Mouse (Mus musculus): ENCODE measurements around the gene Nipa2.
"Not testable (repeated sequence)": the region's sequence is repeated elsewhere in the genome, so short reads cannot be mapped to it uniquely, and the experiment has no call there.

Gene Nipa2

GRCm38 (mm10) chr7:55938341-55938740, 23.9 kb downstream of the Nipa2 start:
- no peak for DNase-seq (ENCODE audit: low spot score in 2 of 2)

- DNase-seq (ENCODE audit: low spot score in 2 of 2): no peak
These were observed 27.3 kb downstream of the Nipa2 start for GRCm38 (mm10) chr7:55935025-55935424.

GRCm38 (mm10) chr7:55928649-55929048, 33.6 kb downstream of the Nipa2 start:
- no peak for DNase-seq (ENCODE audit: low spot score in 2 of 2)

GRCm38 (mm10) chr7:55927262-55927661, 35.0 kb downstream of the Nipa2 start:
- DNase-seq (ENCODE audit: low spot score in 2 of 2): no peak

GRCm38 (mm10) chr7:55918365-55918764, 43.9 kb downstream of the Nipa2 start:
- not testable (repeated sequence) for DNase-seq (ENCODE audit: low spot score in 2 of 2)

GRCm38 (mm10) chr7:55912118-55912517, 50.2 kb downstream of the Nipa2 start:
- no peak for DNase-seq (ENCODE audit: low spot score in 2 of 2)

GRCm38 (mm10) chr7:55911371-55911770, 50.9 kb downstream of the Nipa2 start:
- DNase-seq (ENCODE audit: low spot score in 2 of 2): no peak

GRCm38 (mm10) chr7:55910356-55910755, 51.9 kb downstream of the Nipa2 start:
- DNase-seq (ENCODE audit: low spot score in 2 of 2): no peak

GRCm38 (mm10) chr7:55909519-55909918, 52.8 kb downstream of the Nipa2 start:
- DNase-seq (ENCODE audit: low spot score in 2 of 2): no peak

- DNase-seq (ENCODE audit: low spot score in 2 of 2): no peak
These were observed 56.8 kb downstream of the Nipa2 start for GRCm38 (mm10) chr7:55905449-55905848.

GRCm38 (mm10) chr7:55903766-55904165, 58.5 kb downstream of the Nipa2 start:
- DNase-seq (ENCODE audit: low spot score in 2 of 2): no peak

GRCm38 (mm10) chr7:55891797-55892196, 70.5 kb downstream of the Nipa2 start:
- DNase-seq (ENCODE audit: low spot score in 2 of 2): no peak

GRCm38 (mm10) chr7:55890731-55891130, 71.5 kb downstream of the Nipa2 start:
- no peak for DNase-seq (ENCODE audit: low spot score in 2 of 2)

GRCm38 (mm10) chr7:55889996-55890395, 72.3 kb downstream of the Nipa2 start:
- DNase-seq (ENCODE audit: low spot score in 2 of 2): no peak

- no peak for DNase-seq (ENCODE audit: low spot score in 2 of 2)
These were observed 73.7 kb downstream of the Nipa2 start for GRCm38 (mm10) chr7:55888603-55889002.

All from spleen, postnatal 10 days (tissue).